Mouse (Mus musculus): ENCODE data around the gene Aifm1.

DNA sequence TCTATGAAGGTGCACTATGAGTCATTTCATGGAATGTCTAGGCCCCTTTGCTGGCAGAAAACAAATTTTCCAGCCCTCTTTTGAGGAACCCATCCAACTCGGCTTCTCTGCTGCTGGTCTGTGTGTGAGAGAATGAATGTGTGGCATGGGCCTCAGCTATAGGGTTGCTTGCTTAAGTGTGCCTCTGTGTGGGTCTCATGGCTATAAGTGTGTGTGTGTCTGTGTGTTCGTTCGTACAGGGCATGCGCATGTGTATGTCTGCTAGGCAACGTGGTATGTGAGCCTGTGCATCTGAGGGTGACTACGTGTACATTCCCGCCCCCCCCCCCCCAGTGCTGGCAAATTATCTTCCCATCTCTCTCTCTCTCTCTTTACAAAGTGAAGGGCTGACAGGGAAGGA lies 52.9 kb downstream of the Aifm1 start:
- TF ChIP-seq ZNF384 (IDR thresholded peaks at IDR 0.05; ENCODE audit: low read depth, low read length) (no peak), MAFK (IDR thresholded peaks at IDR 0.05; ENCODE audit: insufficient read depth, low read depth, low read length) (no peak), CHD2 (IDR thresholded peaks at IDR 0.05; ENCODE audit: low read depth, low read length) (no peak)
